Mouse (Mus musculus): ENCODE data around the gene Slc22a13. TPM values are rescaled to one million over a fixed set of nuclear protein-coding genes. Genes with fewer than 3 reads are reported as not detected.

Gene Slc22a13
- polyA plus RNA-seq, 1 experiment from 2014 or later = not detected

GRCm38 (mm10) chr9:119192202-119192990 lies 16.5 kb downstream of the Slc22a13 start:
- Histone ChIP-seq H3K27me3 (no peaks in the 10 kb centered on the region), H3K36me3 (ENCODE audit: poor library complexity, severe bottlenecking) (no peaks in the 10 kb centered on the region), H3K4me2 (no peak overlapping the region), H3K9ac (no peak overlapping the region), H3K9me3 (replicated peaks) (no peaks in the 10 kb centered on the region), H3K4me1 (no peaks in the 10 kb centered on the region), H3K4me3 (no peak overlapping the region), H3K27ac (no peak overlapping the region)
- 31% methylated on average over 11 of the region's 11 CpGs for WGBS
- ATAC-seq = no peak

GRCm38 (mm10) chr9:119181241-119181728 lies 27.6 kb downstream of the Slc22a13 start:
- Histone ChIP-seq H3K9ac (no peak overlapping the region), H3K36me3 (ENCODE audit: poor library complexity, severe bottlenecking) (no peaks in the 10 kb centered on the region), H3K4me2 (no peak overlapping the region), H3K9me3 (replicated peaks) (no peaks in the 10 kb centered on the region), H3K27me3 (no peaks in the 10 kb centered on the region), H3K27ac (no peak overlapping the region), H3K4me3 (no peak overlapping the region), H3K4me1 (no peaks in the 10 kb centered on the region)
- ATAC-seq = no peak
- WGBS = 54% methylated on average over 3 of the region's 3 CpGs

- H3K36me3 ChIP-seq (ENCODE audit: poor library complexity, severe bottlenecking) = no peaks in the 10 kb centered on the region
- 87% methylated on average over 11 of the region's 11 CpGs for WGBS
- H3K4me3 ChIP-seq = no peak overlapping the region
- H3K27me3 ChIP-seq = no peaks in the 10 kb centered on the region
- no peaks in the 10 kb centered on the region for H3K4me1 ChIP-seq
- H3K4me2 ChIP-seq = no peak overlapping the region
- no peak for ATAC-seq
- no peak overlapping the region for H3K27ac ChIP-seq
- no peaks in the 10 kb centered on the region for H3K9me3 ChIP-seq (replicated peaks)
- no peak overlapping the region for H3K9ac ChIP-seq
Measured at GRCm38 (mm10) chr9:119179292-119179691, 29.6 kb downstream of the Slc22a13 start.

GRCm38 (mm10) chr9:119167608-119168007 lies 41.3 kb downstream of the Slc22a13 start:
- no peak overlapping the region for H3K4me3 ChIP-seq
- H3K4me1 ChIP-seq = no peaks in the 10 kb centered on the region
- no peak overlapping the region for H3K9ac ChIP-seq
- H3K36me3 ChIP-seq (ENCODE audit: poor library complexity, severe bottlenecking) = no peaks in the 10 kb centered on the region
- no peak overlapping the region for H3K27ac ChIP-seq
- no peaks in the 10 kb centered on the region for H3K27me3 ChIP-seq
- no peaks in the 10 kb centered on the region for H3K9me3 ChIP-seq (replicated peaks)
- WGBS = 93% methylated on average over 2 of the region's 2 CpGs
- no peak overlapping the region for H3K4me2 ChIP-seq
- ATAC-seq = no peak

GRCm38 (mm10) chr9:119165548-119165947 lies 43.4 kb downstream of the Slc22a13 start:
- H3K4me1 ChIP-seq = no peaks in the 10 kb centered on the region
- no peak for ATAC-seq
- no peaks in the 10 kb centered on the region for H3K36me3 ChIP-seq (ENCODE audit: poor library complexity, severe bottlenecking)
- H3K9me3 ChIP-seq (replicated peaks) = no peaks in the 10 kb centered on the region
- no peaks in the 10 kb centered on the region for H3K27me3 ChIP-seq
- H3K4me3 ChIP-seq = no peak overlapping the region
- 93% methylated on average over 6 of the region's 6 CpGs for WGBS
- no peak overlapping the region for H3K9ac ChIP-seq
- H3K27ac ChIP-seq = no peak overlapping the region
- no peak overlapping the region for H3K4me2 ChIP-seq

DNA sequence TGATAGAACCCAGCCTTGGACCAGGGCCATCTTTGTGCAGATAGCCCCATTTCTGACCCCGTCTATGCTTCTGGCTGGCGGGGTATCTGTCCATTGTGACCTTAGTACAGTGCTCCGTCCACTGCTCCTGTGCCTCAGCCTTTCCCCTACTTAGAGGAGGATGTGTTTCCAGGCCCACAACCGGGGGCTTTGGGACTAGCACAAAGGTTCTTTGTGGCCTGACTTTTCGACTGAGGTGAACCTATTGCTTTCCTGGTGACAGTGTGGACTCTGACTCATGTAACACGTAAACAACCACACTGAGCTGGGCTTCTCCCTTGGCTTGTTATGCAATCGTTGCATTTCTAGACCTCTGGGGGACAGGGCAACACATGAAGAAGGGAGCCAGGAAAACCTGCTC lies 44.2 kb downstream of the Slc22a13 start:
- no peaks in the 10 kb centered on the region for H3K4me1 ChIP-seq
- no peak overlapping the region for H3K4me3 ChIP-seq
- WGBS = 86% methylated on average over 7 of the region's 7 CpGs
- H3K9me3 ChIP-seq (replicated peaks) = no peaks in the 10 kb centered on the region
- H3K27ac ChIP-seq = no peak overlapping the region
- no peak overlapping the region for H3K9ac ChIP-seq
- no peak overlapping the region for H3K4me2 ChIP-seq
- no peaks in the 10 kb centered on the region for H3K36me3 ChIP-seq (ENCODE audit: poor library complexity, severe bottlenecking)
- H3K27me3 ChIP-seq = no peaks in the 10 kb centered on the region
- no peak for ATAC-seq

DNA sequence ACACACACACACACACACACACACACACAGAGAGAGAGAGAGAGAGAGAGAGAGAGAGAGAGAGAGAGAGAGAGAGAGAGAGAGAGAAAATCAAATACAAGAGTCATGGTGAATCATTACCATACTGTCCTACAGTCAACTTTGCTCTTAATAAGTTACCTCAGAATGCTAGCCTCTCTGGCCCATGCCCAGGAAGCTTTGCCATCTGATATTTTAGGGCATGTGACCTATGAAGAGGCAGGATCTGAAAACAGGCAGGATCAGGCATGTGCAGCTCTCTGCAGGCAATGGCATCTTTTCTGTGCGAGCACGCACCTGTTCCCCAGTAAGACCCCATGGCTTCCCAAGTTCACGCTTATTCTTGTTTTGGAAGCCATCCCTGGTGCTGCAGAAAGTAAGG lies 48.2 kb downstream of the Slc22a13 start:
- Histone ChIP-seq H3K9me3 (replicated peaks) (no peaks in the 10 kb centered on the region), H3K4me3 (no peak overlapping the region), H3K27ac (no peak overlapping the region), H3K4me1 (0 out of 2 replicates have a peak, but pooled peaks cover 3% of the 10 kb centered on the region), H3K27me3 (peaks cover 13% of the 10 kb centered on the region), H3K36me3 (ENCODE audit: poor library complexity, severe bottlenecking) (no peaks in the 10 kb centered on the region), H3K9ac (no peak overlapping the region), H3K4me2 (no peak overlapping the region)
- no peak for ATAC-seq
- 91% methylated on average over 3 of the region's 3 CpGs for WGBS

- Histone ChIP-seq H3K9ac (no peak within 1 kb of the TSS), H3K4me3 (no peak within 1 kb of the TSS), H3K27me3 (peaks cover 21% of the 10 kb centered on the region), H3K4me1 (0 out of 2 replicates have a peak, but pooled peaks cover 3% of the 10 kb centered on the region), H3K9me3 (replicated peaks) (no peaks in the 10 kb centered on the region), H3K27ac (no peak within 1 kb of the TSS), H3K4me2 (no peak within 1 kb of the TSS), H3K36me3 (ENCODE audit: poor library complexity, severe bottlenecking) (no peaks in the 10 kb centered on the region)
- no peak for ATAC-seq
- WGBS = 63% methylated on average over 4 of the region's 4 CpGs
Measured at GRCm38 (mm10) chr9:119158861-119159260, 50.0 kb downstream of the Slc22a13 start, which contains the start of gene Gm47289. Gene Gm47289 (plus strand): TSS chr9:119159161.

GRCm38 (mm10) chr9:119156278-119157201 lies 52.4 kb downstream of the Slc22a13 start, which contains the start of gene Acaa1b:
Gene Acaa1b (minus strand): TSS chr9:119157093.
- peak within 1 kb of the TSS; percentile 56 for H3K9ac ChIP-seq
- no peaks in the 10 kb centered on the region for H3K36me3 ChIP-seq (ENCODE audit: poor library complexity, severe bottlenecking)
- H3K4me3 ChIP-seq = peak within 1 kb of the TSS; percentile 53
- 1% methylated on average over 64 of the region's 65 CpGs for WGBS
- H3K27ac ChIP-seq = no peak within 1 kb of the TSS
- H3K9me3 ChIP-seq (replicated peaks) = no peaks in the 10 kb centered on the region
- 0 out of 2 replicates have a peak, but pooled peaks cover 3% of the 10 kb centered on the region for H3K4me1 ChIP-seq
- H3K4me2 ChIP-seq = peak within 1 kb of the TSS; percentile 69
- peak; percentile 96 for ATAC-seq
- H3K27me3 ChIP-seq = peaks cover 21% of the 10 kb centered on the region

DNA sequence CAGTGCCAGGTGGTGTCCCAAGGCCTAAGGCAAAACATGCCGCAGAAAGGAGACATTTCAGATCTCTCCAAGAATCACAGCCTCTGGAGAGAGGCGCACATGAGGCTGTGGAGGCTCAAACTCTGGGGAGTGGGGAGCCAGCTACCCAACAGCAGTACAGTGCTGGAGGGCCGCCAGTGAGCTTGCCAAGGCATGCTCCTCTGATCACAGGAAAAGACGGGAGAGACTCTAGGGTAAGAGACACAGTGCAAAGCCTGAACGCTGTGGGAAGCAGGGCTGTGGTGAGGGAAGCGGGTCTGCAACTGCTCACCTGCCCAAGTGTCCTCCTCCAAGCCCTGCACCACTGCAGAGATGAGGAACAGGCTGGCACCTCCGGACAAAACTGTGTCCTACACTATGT lies 53.1 kb downstream of the Slc22a13 start:
- ATAC-seq = 0 out of 2 replicates have a peak, but pooled peaks have one; percentile 9
- H3K4me3 ChIP-seq = peak overlapping the region; percentile 53
- H3K27me3 ChIP-seq = peaks cover 21% of the 10 kb centered on the region
- H3K9ac ChIP-seq = no peak overlapping the region
- WGBS = 56% methylated on average over 7 of the region's 7 CpGs
- H3K4me1 ChIP-seq = 0 out of 2 replicates have a peak, but pooled peaks cover 3% of the 10 kb centered on the region
- no peaks in the 10 kb centered on the region for H3K9me3 ChIP-seq (replicated peaks)
- no peaks in the 10 kb centered on the region for H3K36me3 ChIP-seq (ENCODE audit: poor library complexity, severe bottlenecking)
- no peak overlapping the region for H3K27ac ChIP-seq
- 0 out of 2 replicates have a peak overlapping the region, but pooled peaks have one; percentile 69 for H3K4me2 ChIP-seq

DNA sequence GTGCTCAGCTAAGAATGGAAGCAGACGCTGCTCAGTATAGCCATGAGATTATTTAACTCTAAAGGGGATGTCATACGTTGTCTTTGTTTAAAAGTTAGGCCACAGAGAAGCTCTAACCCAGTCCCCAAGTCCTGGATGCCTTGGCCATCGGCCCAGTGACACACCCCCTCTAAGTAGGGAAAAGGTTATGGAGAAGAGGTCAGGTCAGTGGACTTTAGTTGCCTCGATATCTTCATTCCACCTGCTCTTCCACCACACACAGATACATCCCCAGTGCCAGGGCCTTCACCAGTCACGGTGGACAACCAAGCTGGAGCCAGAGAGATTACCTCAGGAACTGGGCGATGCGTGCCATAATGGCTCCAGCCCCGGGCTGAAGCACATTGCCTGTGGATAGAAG lies 53.5 kb downstream of the Slc22a13 start:
- 79% methylated on average over 8 of the region's 8 CpGs for WGBS
- no peak overlapping the region for H3K4me3 ChIP-seq
- H3K9ac ChIP-seq = no peak overlapping the region
- H3K9me3 ChIP-seq (replicated peaks) = no peaks in the 10 kb centered on the region
- H3K4me2 ChIP-seq = no peak overlapping the region
- H3K27me3 ChIP-seq = peaks cover 21% of the 10 kb centered on the region
- H3K36me3 ChIP-seq (ENCODE audit: poor library complexity, severe bottlenecking) = no peaks in the 10 kb centered on the region
- H3K27ac ChIP-seq = no peak overlapping the region
- ATAC-seq = no peak
- 0 out of 2 replicates have a peak, but pooled peaks cover 3% of the 10 kb centered on the region for H3K4me1 ChIP-seq

DNA sequence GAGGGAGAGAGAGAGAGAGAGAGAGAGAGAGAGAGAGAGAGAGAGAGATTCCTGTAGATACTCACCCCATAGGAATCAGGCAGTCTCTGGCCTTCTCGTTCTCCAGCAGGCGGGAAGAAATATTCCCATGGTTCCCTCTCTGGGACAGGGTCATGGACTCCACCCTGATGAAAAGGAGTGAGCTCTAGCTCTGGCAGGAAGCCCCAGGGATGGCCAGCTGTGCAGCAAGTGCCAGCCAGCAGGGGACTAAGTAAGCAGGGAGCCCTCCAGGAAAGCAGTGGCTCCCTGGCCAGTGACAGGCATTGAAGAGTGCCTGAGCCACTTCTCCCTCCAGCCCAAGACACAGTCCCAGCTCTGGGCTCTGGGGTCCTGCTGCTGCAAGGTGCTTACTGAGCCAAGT lies 57.1 kb downstream of the Slc22a13 start:
- no peak overlapping the region for H3K4me3 ChIP-seq
- peaks cover 16% of the 10 kb centered on the region for H3K27me3 ChIP-seq
- ATAC-seq = no peak
- H3K9me3 ChIP-seq (replicated peaks) = no peaks in the 10 kb centered on the region
- H3K36me3 ChIP-seq (ENCODE audit: poor library complexity, severe bottlenecking) = no peaks in the 10 kb centered on the region
- H3K9ac ChIP-seq = no peak overlapping the region
- 59% methylated on average over 2 of the region's 2 CpGs for WGBS
- 0 out of 2 replicates have a peak, but pooled peaks cover 3% of the 10 kb centered on the region for H3K4me1 ChIP-seq
- no peak overlapping the region for H3K4me2 ChIP-seq
- H3K27ac ChIP-seq = no peak overlapping the region

Measured in forebrain, embryonic 13.5 days (tissue).